Mouse (Mus musculus): ENCODE data around the gene Smpd2. TPM values are rescaled to one million over a fixed set of nuclear protein-coding genes. Genes with fewer than 3 reads are reported as not detected.
A peak's percentile ranks its signal among the peaks of the same experiment; 100 is the strongest.

The Smpd2 gene
- polyA plus RNA-seq, 1 experiment from 2014 or later, result 40.6 TPM

DNA sequence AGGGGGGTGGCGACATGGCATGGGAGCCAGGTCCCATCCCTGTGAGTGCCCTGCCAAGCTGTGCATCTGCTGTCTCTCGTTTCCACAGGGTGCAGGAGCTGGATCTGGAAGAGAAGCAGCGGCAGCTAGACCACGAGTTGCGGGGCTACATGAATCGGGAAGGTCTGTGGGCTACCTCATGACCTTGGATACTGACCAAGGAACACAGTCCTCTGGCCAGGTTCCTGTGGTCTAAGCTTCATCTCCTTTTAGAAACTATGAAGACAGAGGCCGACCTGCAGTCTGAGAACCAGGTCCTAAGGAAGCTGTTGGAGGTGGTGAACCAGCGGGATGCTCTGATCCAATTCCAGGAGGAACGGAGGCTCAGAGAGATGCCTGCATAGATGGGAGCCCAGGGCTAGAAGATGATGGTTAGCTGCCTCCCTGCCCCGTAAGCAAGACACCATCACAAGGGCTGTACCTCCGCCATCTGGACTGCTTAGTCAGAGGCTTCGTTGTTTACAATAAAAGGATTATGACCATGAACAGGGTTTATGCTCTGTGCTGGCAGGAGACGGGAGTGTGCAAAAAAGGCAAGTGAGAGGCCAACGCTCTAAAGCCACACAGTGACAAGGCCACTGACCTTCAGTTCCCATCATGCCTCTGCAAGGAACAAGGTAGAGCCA lies 3.5 kb downstream of the Smpd2 start:
- 83% methylated on average over 14 of the region's 14 CpGs for WGBS
- 0 out of 2 replicates have a peak overlapping the region, but pooled peaks have one; percentile 12 for H3K9ac ChIP-seq
- peaks cover 25% of the 10 kb centered on the region for H3K4me1 ChIP-seq
- no peaks in the 10 kb centered on the region for H3K9me3 ChIP-seq (replicated peaks)
- H3K4me2 ChIP-seq, result no peak overlapping the region
- ATAC-seq, result no peak
- no peak overlapping the region for H3K27ac ChIP-seq
- peaks cover 67% of the 10 kb centered on the region for H3K36me3 ChIP-seq (ENCODE audit: poor library complexity, severe bottlenecking)
- no peaks in the 10 kb centered on the region for H3K27me3 ChIP-seq
- no peak overlapping the region for H3K4me3 ChIP-seq

DNA sequence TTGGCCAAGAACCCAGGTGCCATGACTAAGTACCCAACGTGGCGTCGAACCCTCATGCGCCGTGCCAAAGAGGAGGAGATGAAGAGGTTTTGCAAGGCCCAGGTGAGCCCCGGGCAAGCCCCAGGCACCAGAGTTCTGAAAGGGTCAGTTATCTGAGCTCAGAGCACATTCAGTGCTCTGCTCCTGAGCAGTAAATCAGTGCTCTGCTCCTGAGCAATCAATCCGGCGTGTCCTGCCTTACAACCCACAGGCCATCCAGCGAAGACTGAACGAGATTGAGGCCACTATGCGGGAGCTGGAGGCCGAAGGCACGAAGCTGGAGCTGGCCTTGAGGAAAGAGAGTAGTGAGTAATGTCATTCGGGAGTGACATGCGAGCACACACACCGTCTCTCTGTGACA lies 4.4 kb downstream of the Smpd2 start:
- 92% methylated on average over 16 of the region's 16 CpGs for WGBS
- Histone ChIP-seq H3K36me3 (ENCODE audit: poor library complexity, severe bottlenecking) (peaks cover 75% of the 10 kb centered on the region), H3K9ac (no peak overlapping the region), H3K4me3 (no peak overlapping the region), H3K4me1 (peaks cover 25% of the 10 kb centered on the region), H3K4me2 (no peak overlapping the region), H3K27ac (no peak overlapping the region), H3K27me3 (no peaks in the 10 kb centered on the region), H3K9me3 (replicated peaks) (no peaks in the 10 kb centered on the region)
- no peak for ATAC-seq

DNA sequence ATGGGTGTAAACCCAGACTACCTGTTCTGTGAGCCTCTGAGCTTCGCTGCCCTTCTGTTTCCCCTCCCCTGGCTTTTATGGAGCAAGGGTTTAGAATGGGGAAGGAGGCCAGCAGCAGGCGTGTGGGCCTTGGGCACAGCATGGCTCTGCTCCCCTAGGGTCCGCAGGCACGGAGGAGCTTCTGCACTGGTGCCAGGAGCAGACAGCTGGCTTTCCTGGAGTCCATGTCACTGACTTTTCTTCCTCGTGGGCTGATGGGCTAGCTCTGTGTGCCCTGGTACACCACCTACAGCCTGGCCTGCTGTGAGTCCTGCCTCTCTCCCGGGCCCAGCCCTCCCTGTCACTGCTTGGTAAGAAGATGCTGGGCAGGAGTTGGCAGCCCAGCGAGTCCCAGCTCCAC lies 7.7 kb downstream of the Smpd2 start:
- Histone ChIP-seq H3K36me3 (ENCODE audit: poor library complexity, severe bottlenecking) (peaks cover 88% of the 10 kb centered on the region), H3K9me3 (replicated peaks) (no peaks in the 10 kb centered on the region), H3K4me2 (no peak overlapping the region), H3K4me1 (peaks cover 14% of the 10 kb centered on the region), H3K4me3 (no peak overlapping the region), H3K27me3 (no peaks in the 10 kb centered on the region), H3K9ac (no peak overlapping the region), H3K27ac (no peak overlapping the region)
- 84% methylated on average over 7 of the region's 7 CpGs for WGBS
- no peak for ATAC-seq

DNA sequence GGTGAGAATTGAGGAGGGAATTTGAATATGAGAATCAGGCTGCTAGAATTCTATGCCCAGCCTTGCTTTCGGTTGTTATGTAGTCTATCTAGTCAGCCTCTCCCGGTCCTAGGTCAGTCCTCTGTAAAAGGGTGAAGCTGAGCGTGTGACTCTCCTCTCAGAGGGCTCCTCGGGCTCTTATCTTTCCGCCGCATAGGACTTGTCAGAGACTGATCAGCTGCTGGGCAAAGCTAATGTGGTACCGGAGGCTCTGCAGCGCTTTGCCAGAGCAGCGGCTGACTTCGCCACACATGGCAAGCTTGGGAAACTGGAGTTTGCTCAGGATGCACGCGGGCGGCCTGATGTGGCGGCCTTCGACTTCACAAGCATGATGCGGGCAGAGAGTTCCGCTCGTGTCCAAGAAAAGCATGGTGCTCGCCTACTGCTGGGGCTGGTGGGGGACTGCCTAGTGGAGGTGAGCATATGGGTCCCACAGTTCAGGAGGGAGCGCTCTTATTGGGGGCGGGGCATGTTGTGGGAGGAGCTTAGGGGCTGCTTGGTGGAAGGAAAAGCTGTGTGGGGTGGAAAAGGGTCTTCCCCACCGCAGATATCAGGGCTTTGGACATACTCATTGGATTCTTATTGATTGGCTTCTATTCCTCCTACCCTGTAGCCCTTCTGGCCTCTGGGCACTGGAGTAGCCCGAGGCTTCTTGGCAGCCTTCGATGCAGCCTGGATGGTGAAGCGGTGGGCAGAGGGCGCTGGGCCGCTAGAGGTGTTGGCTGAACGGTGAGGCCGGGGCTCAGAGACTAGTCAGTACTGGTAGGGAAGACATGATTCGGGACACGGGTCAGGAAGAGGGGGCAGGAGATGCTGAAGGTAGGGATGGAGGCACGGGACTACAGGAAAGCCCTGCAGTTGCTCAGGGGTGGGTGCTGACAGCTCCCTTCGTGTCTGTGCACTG lies 9.0 kb downstream of the Smpd2 start:
- peaks cover 76% of the 10 kb centered on the region for H3K36me3 ChIP-seq (ENCODE audit: poor library complexity, severe bottlenecking)
- H3K4me2 ChIP-seq, result no peak overlapping the region
- peaks cover 16% of the 10 kb centered on the region for H3K4me1 ChIP-seq
- WGBS, result 77% methylated on average over 33 of the region's 33 CpGs
- H3K4me3 ChIP-seq, result no peak overlapping the region
- H3K9ac ChIP-seq, result no peak overlapping the region
- ATAC-seq, result no peak
- H3K9me3 ChIP-seq (replicated peaks), result no peaks in the 10 kb centered on the region
- no peak overlapping the region for H3K27ac ChIP-seq
- no peaks in the 10 kb centered on the region for H3K27me3 ChIP-seq

DNA sequence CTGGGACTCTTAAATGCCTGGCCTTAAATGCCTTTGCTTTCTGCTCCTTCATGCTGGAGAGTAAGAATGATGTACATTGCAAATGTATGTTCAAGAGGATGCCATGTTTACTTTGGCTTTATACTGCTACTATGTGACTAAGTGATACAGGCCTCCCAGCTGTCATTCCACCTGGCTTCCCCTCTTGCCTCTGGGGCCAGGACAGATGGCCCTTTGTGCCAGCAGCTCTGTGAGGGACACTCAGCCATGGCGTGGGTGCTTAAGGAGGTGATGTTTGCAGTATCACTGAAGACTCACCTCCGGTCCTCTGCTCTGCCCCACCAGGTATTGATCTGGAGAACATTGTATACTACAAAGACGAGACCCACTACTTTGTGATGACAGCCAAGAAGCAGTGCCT lies 10.2 kb downstream of the Smpd2 start:
- no peak for ATAC-seq
- WGBS, result 84% methylated on average over 3 of the region's 3 CpGs
- peaks cover 63% of the 10 kb centered on the region for H3K36me3 ChIP-seq (ENCODE audit: poor library complexity, severe bottlenecking)

DNA sequence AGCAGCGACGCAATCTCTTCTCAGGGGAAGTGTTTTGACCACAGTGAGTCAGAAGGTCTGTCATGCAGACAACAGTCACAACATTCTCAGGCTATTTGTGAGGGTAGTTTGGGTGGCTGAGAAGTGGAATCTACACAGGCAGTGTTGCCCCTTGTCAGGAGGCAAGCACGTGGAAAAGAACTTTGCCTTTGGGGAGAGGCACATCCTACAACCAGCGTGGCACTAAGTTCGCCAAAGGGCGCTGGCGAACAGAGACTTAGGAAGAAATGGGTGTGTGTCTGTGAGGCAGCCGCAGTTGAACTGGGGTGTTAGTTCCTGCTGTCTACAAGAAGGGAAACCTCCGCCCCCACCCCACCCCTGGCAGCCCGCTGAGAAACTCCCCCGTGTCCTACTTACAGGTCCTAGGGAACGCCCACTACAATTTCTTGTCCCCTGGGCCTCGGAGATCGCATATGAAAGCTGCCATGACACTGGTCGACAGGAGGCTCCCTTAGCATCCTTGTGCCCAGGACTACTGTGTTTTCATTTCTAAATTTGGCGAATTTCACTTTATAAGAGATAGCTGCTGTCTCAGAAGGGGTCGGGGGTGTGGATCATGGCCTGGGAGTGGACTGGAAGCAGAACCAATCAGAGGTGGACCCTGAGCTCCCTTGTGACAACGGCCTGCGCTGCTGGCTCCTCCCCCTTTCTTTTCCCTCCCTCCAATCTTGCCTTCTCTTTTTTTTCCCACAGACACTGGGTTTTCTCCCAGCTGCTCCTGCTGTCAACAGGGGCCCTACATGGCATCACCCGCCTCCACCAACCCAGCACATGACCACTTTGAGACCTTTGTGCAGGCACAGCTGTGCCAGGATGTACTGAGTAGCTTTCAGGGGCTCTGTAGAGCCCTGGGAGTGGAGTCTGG lies 12.6 kb downstream of the Smpd2 start:
- H3K27me3 ChIP-seq, result no peaks in the 10 kb centered on the region
- no peaks in the 10 kb centered on the region for H3K9me3 ChIP-seq (replicated peaks)
- H3K36me3 ChIP-seq (ENCODE audit: poor library complexity, severe bottlenecking), result peaks cover 39% of the 10 kb centered on the region
- peak overlapping the region; percentile 58 for H3K4me3 ChIP-seq
- H3K4me2 ChIP-seq, result peak overlapping the region; percentile 88
- H3K27ac ChIP-seq, result peak overlapping the region; percentile 83
- peak; percentile 80 for ATAC-seq
- WGBS, result under 1% methylated on average over 20 of the region's 20 CpGs
- peak overlapping the region; percentile 80 for H3K9ac ChIP-seq
- peaks cover 22% of the 10 kb centered on the region for H3K4me1 ChIP-seq

More for the DNA sequence above, 10.2 kb downstream of the Smpd2 start:
- Histone ChIP-seq H3K9ac (no peak overlapping the region), H3K9me3 (replicated peaks) (no peaks in the 10 kb centered on the region), H3K4me1 (peaks cover 22% of the 10 kb centered on the region), H3K4me3 (no peak overlapping the region), H3K27ac (no peak overlapping the region), H3K4me2 (no peak overlapping the region), H3K27me3 (no peaks in the 10 kb centered on the region)

DNA sequence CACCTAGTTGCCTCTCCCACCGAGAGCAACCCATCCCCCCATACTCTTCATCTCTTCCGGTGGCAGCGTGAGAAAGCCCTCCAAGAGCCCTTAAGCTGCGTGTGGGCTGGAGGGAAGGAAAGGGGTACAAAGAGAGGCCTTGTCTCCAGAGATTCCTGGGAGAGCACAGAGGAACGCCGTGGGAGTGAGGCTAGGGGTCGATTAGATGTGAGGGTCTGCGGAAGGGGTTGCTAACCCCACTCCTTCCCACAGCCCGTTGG lies 13.2 kb downstream of the Smpd2 start:
- Histone ChIP-seq H3K9ac (peak overlapping the region; percentile 80), H3K9me3 (replicated peaks) (no peaks in the 10 kb centered on the region), H3K27me3 (no peaks in the 10 kb centered on the region), H3K36me3 (ENCODE audit: poor library complexity, severe bottlenecking) (peaks cover 33% of the 10 kb centered on the region), H3K4me1 (peaks cover 22% of the 10 kb centered on the region), H3K4me2 (peak overlapping the region; percentile 88), H3K27ac (peak overlapping the region; percentile 83), H3K4me3 (peak overlapping the region; percentile 58)
- WGBS, result 2% methylated on average over 9 of the region's 9 CpGs
- ATAC-seq, result peak; percentile 44

DNA sequence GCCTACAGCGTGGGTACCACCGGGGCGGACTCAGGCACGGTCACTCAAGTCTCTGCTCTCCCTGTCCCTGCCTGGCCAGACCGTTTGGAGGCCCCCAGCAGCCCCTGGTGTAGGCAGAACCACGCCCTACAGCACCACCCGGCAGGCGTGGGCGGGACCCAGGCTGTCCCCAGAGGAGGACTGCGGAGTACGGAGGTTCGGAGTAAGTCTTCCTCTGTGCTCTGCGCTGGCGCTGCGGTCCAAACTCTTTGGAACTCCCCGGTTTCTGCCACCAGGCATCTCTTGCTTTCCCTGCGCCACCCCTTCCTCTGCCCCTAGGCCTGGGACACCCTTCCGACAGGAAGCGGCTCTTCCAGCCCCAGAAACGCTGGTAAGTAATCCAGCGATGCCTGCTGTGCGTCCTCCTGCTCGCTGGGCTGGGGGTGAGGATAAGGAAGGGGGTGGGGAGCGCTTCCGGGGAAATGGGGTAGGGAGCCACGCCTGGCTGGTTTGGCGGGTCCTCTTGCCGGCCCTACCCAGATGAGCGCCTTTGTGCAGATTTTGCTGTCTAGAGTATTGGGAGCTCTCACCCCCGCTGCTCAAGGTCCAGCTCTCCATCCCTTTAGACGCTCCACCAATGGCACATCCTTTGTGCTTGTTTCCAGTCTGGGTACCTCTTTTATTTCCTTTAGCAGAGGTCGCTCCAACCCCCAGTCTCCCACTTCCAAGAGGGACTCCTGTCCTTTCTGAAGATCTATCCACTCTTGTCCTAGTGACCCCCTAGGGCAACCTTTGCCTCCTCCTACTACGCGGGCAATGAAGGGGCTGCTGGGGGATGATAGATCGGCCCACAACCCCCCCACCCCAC lies 13.8 kb downstream of the Smpd2 start, which contains the start of gene Mical1:
Mical1 (plus strand) TSS at position 144 of the 847 bp plus-strand sequence.
- Histone ChIP-seq H3K36me3 (ENCODE audit: poor library complexity, severe bottlenecking) (peaks cover 27% of the 10 kb centered on the region), H3K27me3 (no peaks in the 10 kb centered on the region), H3K9ac (peak within 1 kb of the TSS; percentile 80), H3K27ac (peak within 1 kb of the TSS; percentile 83), H3K4me1 (peaks cover 22% of the 10 kb centered on the region), H3K9me3 (replicated peaks) (no peaks in the 10 kb centered on the region), H3K4me3 (peak within 1 kb of the TSS; percentile 58), H3K4me2 (peak within 1 kb of the TSS; percentile 88)
- ATAC-seq, result peak; percentile 72
- WGBS, result under 1% methylated on average over 35 of the region's 35 CpGs

DNA sequence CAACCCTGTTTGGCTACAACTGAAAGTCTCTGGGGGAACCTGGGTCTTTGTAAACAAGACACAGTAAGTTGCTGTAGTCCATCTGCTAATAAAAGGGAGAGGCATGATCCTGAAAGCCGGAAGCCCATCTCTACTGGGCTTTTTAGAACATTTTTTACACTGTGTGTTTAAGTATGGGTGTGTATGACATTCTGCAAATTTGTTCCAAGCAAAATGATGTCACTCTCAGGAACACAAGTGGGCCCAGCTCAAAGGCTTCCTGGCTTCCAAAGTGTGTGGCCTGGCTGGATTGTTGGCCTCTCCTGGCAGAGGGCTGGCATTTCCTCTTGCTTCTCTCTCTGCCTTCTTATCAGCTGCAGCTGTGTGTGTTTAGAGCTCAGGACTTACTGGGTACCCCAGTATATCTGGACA lies 15.2 kb downstream of the Smpd2 start:
- ATAC-seq, result no peak

DNA sequence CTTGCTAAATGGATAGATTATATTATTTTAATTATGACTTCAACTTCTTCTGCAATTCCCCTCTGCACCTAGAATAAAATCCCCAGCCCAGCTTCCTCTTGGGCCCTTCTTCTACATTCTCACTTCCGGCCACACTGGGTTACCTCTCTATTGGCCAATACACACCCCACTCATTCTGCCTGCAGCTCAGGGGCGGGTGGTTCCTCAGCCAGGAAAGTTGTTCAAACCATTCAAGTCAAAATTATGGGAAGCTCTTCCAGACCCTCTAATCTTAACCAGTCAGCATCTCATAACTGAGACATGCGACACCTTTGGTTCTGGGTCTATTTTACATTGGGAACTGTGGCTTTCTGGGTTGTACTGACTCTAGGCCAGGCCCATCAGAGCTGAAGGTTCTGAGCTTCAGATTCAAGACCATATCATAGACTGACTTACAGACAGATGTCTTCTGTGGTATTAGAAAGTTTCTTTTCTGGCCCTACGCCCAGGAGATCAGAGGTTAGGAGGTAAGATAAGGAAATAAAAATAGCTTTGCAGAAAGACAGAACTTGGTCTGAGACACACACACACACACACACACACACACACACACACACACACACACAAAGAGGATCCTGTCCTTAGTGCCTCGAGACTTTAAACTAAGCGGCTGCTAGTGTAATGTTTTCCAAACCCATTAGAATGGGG lies 16.2 kb downstream of the Smpd2 start:
- Histone ChIP-seq H3K4me1 (peaks cover 22% of the 10 kb centered on the region), H3K9me3 (replicated peaks) (no peaks in the 10 kb centered on the region), H3K27me3 (no peaks in the 10 kb centered on the region), H3K9ac (no peak overlapping the region), H3K27ac (no peak overlapping the region), H3K36me3 (ENCODE audit: poor library complexity, severe bottlenecking) (peaks cover 5% of the 10 kb centered on the region; the same call in 1 of the 2 replicates), H3K4me3 (no peak overlapping the region), H3K4me2 (no peak overlapping the region)
- no peak for ATAC-seq
- 82% methylated on average over 6 of the region's 6 CpGs for WGBS

More for the DNA sequence above, 15.2 kb downstream of the Smpd2 start:
- no peaks in the 10 kb centered on the region for H3K27me3 ChIP-seq
- H3K4me3 ChIP-seq, result no peak overlapping the region
- no peak overlapping the region for H3K27ac ChIP-seq
- WGBS, result 94% methylated on average over 1 of the region's 1 CpGs
- H3K9me3 ChIP-seq (replicated peaks), result no peaks in the 10 kb centered on the region
- peaks cover 22% of the 10 kb centered on the region for H3K4me1 ChIP-seq
- no peak overlapping the region for H3K9ac ChIP-seq
- H3K4me2 ChIP-seq, result no peak overlapping the region
- H3K36me3 ChIP-seq (ENCODE audit: poor library complexity, severe bottlenecking), result peaks cover 13% of the 10 kb centered on the region
